Mouse (Mus musculus): ENCODE data around the gene Fam117a.

- TF ChIP-seq POLR2A (IDR thresholded peaks at IDR 0.05; ENCODE audit: borderline replicate concordance, insufficient read depth, low read length): no peak
- TF ChIP-seq CTCF (IDR thresholded peaks at IDR 0.05; ENCODE audit: borderline replicate concordance, insufficient read depth, low read depth, low read length): no peak
Observed at GRCm38 (mm10) chr11:95334448-95335060, 2.3 kb upstream of the Fam117a start.

Data from cerebellum, adult 2 months (tissue).